Mouse (Mus musculus): ENCODE results near the gene Eid3.

Gene Eid3

GRCm38 (mm10) chr10:82860929-82861315 lies 5.5 kb upstream of the Eid3 start:
- DNase-seq (ENCODE audit: low spot score in 2 of 2), result no peak

GRCm38 (mm10) chr10:82863106-82863680 lies 3.2 kb upstream of the Eid3 start:
- DNase-seq (ENCODE audit: low spot score in 2 of 2), result no peak

GRCm38 (mm10) chr10:82863827-82864226 lies 2.6 kb upstream of the Eid3 start:
- DNase-seq (ENCODE audit: low spot score in 2 of 2), result no peak

- no peak for DNase-seq (ENCODE audit: low spot score in 2 of 2)
These were observed 406 bp downstream of the Eid3 start for GRCm38 (mm10) chr10:82866832-82867231.

- no peak for DNase-seq (ENCODE audit: low spot score in 2 of 2)
These were observed 2.1 kb downstream of the Eid3 start for GRCm38 (mm10) chr10:82868418-82869086.

- DNase-seq (ENCODE audit: low spot score in 2 of 2), result peak in 1 of 2 experiments; percentile 13
These were observed 9.0 kb downstream of the Eid3 start for GRCm38 (mm10) chr10:82875446-82875845.

GRCm38 (mm10) chr10:82876076-82876796 lies 9.8 kb downstream of the Eid3 start:
- DNase-seq (ENCODE audit: low spot score in 2 of 2), result no peak

GRCm38 (mm10) chr10:82887354-82887753 lies 20.9 kb downstream of the Eid3 start:
- DNase-seq (ENCODE audit: low spot score in 2 of 2), result no peak

- no peak for DNase-seq (ENCODE audit: low spot score in 2 of 2)
These were observed 22.1 kb downstream of the Eid3 start for GRCm38 (mm10) chr10:82888576-82888975.

GRCm38 (mm10) chr10:82889447-82889973 lies 23.1 kb downstream of the Eid3 start:
- peak; percentile 52 to 75 for DNase-seq (ENCODE audit: low spot score in 2 of 2)

- DNase-seq (ENCODE audit: low spot score in 2 of 2), result no peak
These were observed 24.5 kb downstream of the Eid3 start for GRCm38 (mm10) chr10:82890936-82891335.

- DNase-seq (ENCODE audit: low spot score in 2 of 2), result no peak
These were observed 25.0 kb downstream of the Eid3 start for GRCm38 (mm10) chr10:82891427-82891826.

- no peak for DNase-seq (ENCODE audit: low spot score in 2 of 2)
These were observed 26.1 kb downstream of the Eid3 start for GRCm38 (mm10) chr10:82892442-82893055.

GRCm38 (mm10) chr10:82893872-82894650 lies 27.6 kb downstream of the Eid3 start:
- DNase-seq (ENCODE audit: low spot score in 2 of 2), result no peak

- DNase-seq (ENCODE audit: low spot score in 2 of 2), result no peak
These were observed 31.5 kb downstream of the Eid3 start for GRCm38 (mm10) chr10:82897936-82898335.

GRCm38 (mm10) chr10:82898893-82899292 lies 32.5 kb downstream of the Eid3 start:
- DNase-seq (ENCODE audit: low spot score in 2 of 2), result no peak

GRCm38 (mm10) chr10:82899810-82900421 lies 33.5 kb downstream of the Eid3 start:
- no peak for DNase-seq (ENCODE audit: low spot score in 2 of 2)

- DNase-seq (ENCODE audit: low spot score in 2 of 2), result no peak
These were observed 34.1 kb downstream of the Eid3 start for GRCm38 (mm10) chr10:82900546-82900945.

- peak; percentile 67 to 82 for DNase-seq (ENCODE audit: low spot score in 2 of 2)
These were observed 35.0 kb downstream of the Eid3 start for GRCm38 (mm10) chr10:82901436-82901835.

GRCm38 (mm10) chr10:82908526-82908925 lies 42.1 kb downstream of the Eid3 start:
- no peak for DNase-seq (ENCODE audit: low spot score in 2 of 2)

GRCm38 (mm10) chr10:82909382-82909781 lies 43.0 kb downstream of the Eid3 start:
- peak in 1 of 2 experiments; percentile 35 for DNase-seq (ENCODE audit: low spot score in 2 of 2)

Data from heart, adult 9 months (tissue).